Mouse (Mus musculus) thymus, adult 2 months (tissue): ENCODE results near the gene Mpdz.

Experiments
- CTCF ChIP-seq: fragments of 200-500 bp; IDR thresholded peaks from 2 replicates; pipeline ENCODE4 v1.5.1; 2012; ENCODE audit warnings: mild to moderate bottlenecking, control low read depth, low read length, moderate library complexity, borderline replicate concordance; ENCODE audit not compliant: control insufficient read depth, poor library complexity, insufficient read depth; ENCODE audit errors: extremely low read depth
- POLR2A ChIP-seq: fragments of 200-500 bp; IDR thresholded peaks from 2 replicates; pipeline ENCODE4 v1.6.1; 2012; ENCODE audit warnings: mild to moderate bottlenecking, low read length, control low read depth, moderate library complexity; ENCODE audit not compliant: control insufficient read depth, poor library complexity, insufficient read depth; ENCODE audit errors: extremely low read depth

DNA sequence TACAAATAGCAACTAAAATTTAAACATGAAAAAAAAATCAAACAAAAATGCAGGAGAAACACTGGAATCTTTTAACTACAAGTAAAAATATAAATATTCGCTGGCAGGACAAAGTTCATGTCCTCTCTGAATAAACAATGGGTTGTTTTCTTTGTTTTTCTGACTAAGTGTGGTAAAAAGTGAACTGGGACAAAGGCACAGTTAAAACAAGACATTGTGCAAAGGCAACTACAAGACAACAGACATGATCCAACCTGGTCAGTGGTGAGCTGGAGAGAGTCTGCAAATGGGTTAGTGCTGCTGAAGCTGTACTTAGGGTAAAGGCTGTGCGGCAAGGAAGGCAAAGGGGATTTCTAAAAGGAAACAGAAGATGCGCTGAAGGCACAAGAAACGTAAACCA is 129.4 kb downstream of the Mpdz start:
- TF ChIP-seq CTCF (no peak), POLR2A (no peak)
